Mouse (Mus musculus) CH12.LX (cell line): Measurements from ENCODE around the gene Grpel1. TPM values are rescaled to one million over a fixed set of nuclear protein-coding genes. Genes with fewer than 3 reads are reported as not detected.

Source experiments
- DNase-seq: peaks from one replicate; pipeline ENCODE4 v3.0.0-alpha.2; 2013; ENCODE audit errors: extremely low read depth
- H3K27ac ChIP-seq: 2 replicates; pipeline ENCODE4 v1.5.1; 2012; ENCODE audit warnings: low read depth, mild to moderate bottlenecking, control low read depth, moderate library complexity; ENCODE audit not compliant: insufficient read depth
- H3K27me3 ChIP-seq: replicated peaks from 2 replicates; pipeline ENCODE3; 2012; ENCODE audit warnings: inconsistent platforms
- H3K36me3 ChIP-seq, 2 experiments: replicated peaks in 1 of 2; 2 replicates each; pipeline versions ENCODE3 to v1.6.1; 2012; ENCODE audit warnings: inconsistent platforms in 1 of 2, low read length in 1 of 2, mild to moderate bottlenecking in 1 of 2, mixed read lengths in 1 of 2, moderate library complexity in 1 of 2; ENCODE audit not compliant: control insufficient read depth in 1 of 2, insufficient read depth in 1 of 2
- H3K4me1 ChIP-seq, 2 experiments: 2 replicates each; pipeline ENCODE4 v1.6.1; 2012; ENCODE audit warnings: inconsistent platforms in 1 of 2, moderate library complexity in 1 of 2; ENCODE audit not compliant: insufficient read depth in 2 of 2, control insufficient read depth in 1 of 2
- H3K4me2 ChIP-seq: 2 replicates; pipeline ENCODE4 v1.6.1; 2012; ENCODE audit warnings: low read depth, mild to moderate bottlenecking, control low read depth; ENCODE audit not compliant: poor library complexity, insufficient read depth, severe bottlenecking
- H3K4me3 ChIP-seq, 3 experiments: fragments of 150-350 bp in 1 of 3; sonication (generic) in 1 of 3; replicated peaks in 1 of 3; 2 replicates each; pipeline versions ENCODE3 to v1.5.1; 2011 to 2012; ENCODE audit warnings: low read depth in 2 of 3, low read length in 2 of 3, mild to moderate bottlenecking in 2 of 3, moderate library complexity in 2 of 3, control low read depth in 1 of 3, improper control_type of control experiment in 1 of 3, inconsistent platforms in 1 of 3, mixed read lengths in 1 of 3; ENCODE audit not compliant: poor library complexity in 1 of 3
- H3K79me2 ChIP-seq: replicated peaks from 2 replicates; pipeline ENCODE4 v1.6.1; 2012; ENCODE audit warnings: mild to moderate bottlenecking, moderate library complexity; ENCODE audit not compliant: control insufficient read depth, poor library complexity, insufficient read depth, severe bottlenecking; ENCODE audit errors: extremely low read depth
- H3K9ac ChIP-seq: 2 replicates; pipeline ENCODE4 v1.6.1; 2012; ENCODE audit warnings: low read depth, mild to moderate bottlenecking, control low read depth, moderate library complexity; ENCODE audit not compliant: insufficient read depth
- H3K9me3 ChIP-seq: replicated peaks from 2 replicates; pipeline ENCODE3; 2012; ENCODE audit warnings: low read length, inconsistent platforms, mixed read lengths
- BHLHE40 ChIP-seq: IDR thresholded peaks from 2 replicates; pipeline ENCODE4 v1.6.1; 2011; ENCODE audit warnings: mild to moderate bottlenecking, low read depth, low read length, improper control_type of control experiment
- CHD1 ChIP-seq: IDR thresholded peaks from 2 replicates; pipeline ENCODE4 v1.6.1; 2012; ENCODE audit warnings: low read depth, low read length, improper control_type of control experiment, inconsistent platforms
- CTCF ChIP-seq, 2 experiments: IDR thresholded peaks in 1 of 2; conservative IDR thresholded peaks in 1 of 2; 2 replicates each; pipeline ENCODE4 v1.5.1; 2011 to 2012; ENCODE audit warnings: low read depth in 2 of 2, low read length in 2 of 2, improper control_type of control experiment in 1 of 2, inconsistent platforms in 1 of 2, mild to moderate bottlenecking in 1 of 2, moderate library complexity in 1 of 2
- E2F4 ChIP-seq: IDR thresholded peaks from 2 replicates; pipeline ENCODE4 v1.6.1; 2011; ENCODE audit warnings: low read depth, low read length, improper control_type of control experiment; ENCODE audit not compliant: insufficient replicate concordance
- IRF4 ChIP-seq: IDR thresholded peaks from 2 replicates; pipeline ENCODE4 v1.6.1; 2014; ENCODE audit warnings: low read depth, mild to moderate bottlenecking, inconsistent platforms, low read length, improper control_type of control experiment
- JUN ChIP-seq: IDR thresholded peaks from 2 replicates; pipeline ENCODE4 v1.6.1; 2011; ENCODE audit warnings: low read depth, mild to moderate bottlenecking, low read length, improper control_type of control experiment, moderate library complexity; ENCODE audit not compliant: insufficient read depth
- JUND ChIP-seq: conservative IDR thresholded peaks from 2 replicates; pipeline ENCODE4 v1.6.1; 2011; ENCODE audit warnings: low read depth, low read length, improper control_type of control experiment
- MAX ChIP-seq: IDR thresholded peaks from 2 replicates; pipeline ENCODE4 v1.6.1; 2011; ENCODE audit warnings: low read length, improper control_type of control experiment
- POLR2AphosphoS2 ChIP-seq: IDR thresholded peaks from 2 replicates; pipeline ENCODE4 v1.6.1; 2011; ENCODE audit warnings: low read depth, low read length, improper control_type of control experiment
- RAD21 ChIP-seq: IDR thresholded peaks from 2 replicates; pipeline ENCODE4 v1.6.1; 2011; ENCODE audit warnings: low read depth, mild to moderate bottlenecking, low read length, improper control_type of control experiment, moderate library complexity
- RCOR1 ChIP-seq: conservative IDR thresholded peaks from 2 replicates; pipeline ENCODE4 v1.6.1; 2012; ENCODE audit warnings: low read depth, mild to moderate bottlenecking, inconsistent platforms, low read length, improper control_type of control experiment
- SMC3 ChIP-seq: IDR thresholded peaks from 2 replicates; pipeline ENCODE4 v1.6.1; 2011; ENCODE audit warnings: low read depth, low read length, improper control_type of control experiment
- TCF12 ChIP-seq: IDR thresholded peaks from 2 replicates; pipeline ENCODE4 v1.6.1; 2014; ENCODE audit warnings: low read depth, mild to moderate bottlenecking, inconsistent platforms, low read length, improper control_type of control experiment
- ZC3H11A ChIP-seq: IDR thresholded peaks from 2 replicates; pipeline ENCODE4 v1.6.1; 2012; ENCODE audit warnings: low read depth, mild to moderate bottlenecking, inconsistent platforms, low read length, improper control_type of control experiment
- ZNF384 ChIP-seq: IDR thresholded peaks from 2 replicates; pipeline ENCODE4 v1.6.1; 2012; ENCODE audit warnings: low read depth, low read length, improper control_type of control experiment, inconsistent platforms
- dilution Hi-C: fragments of 300-500 bp; cut with MboI; formaldehyde crosslinking; loops from 2 replicates; pipeline ENCODE4 v1.14.3; 2020; ENCODE audit warnings: low sequenced_read_pairs; ENCODE audit not compliant: extremely low pct_unique_long_range_greater_than_20kb, extremely low pct_ligation_motif_present
- in situ Hi-C: fragments of 300-500 bp; cut with MboI; formaldehyde crosslinking; loops from 3 replicates; pipeline ENCODE4 v1.14.3; 2019; ENCODE audit warnings: low sequenced_read_pairs, low pct_ligation_motif_present, low pct_unique_long_range_greater_than_20kb, mixed read lengths
- polyA plus RNA-seq: library from polyadenylated mRNA; unstranded; fragments of >175 nt; gene quantifications from 2 replicates; pipeline ENCODE4 v1.2.1, GENCODE M21; 2012; ENCODE audit warnings: low read depth; ENCODE audit not compliant: insufficient read length
- total RNA-seq, 2 experiments: library from RNA; depleted of rRNA; stranded (reverse); fragments of 300-350 nt in 1 of 2; fragments of >200 nt in 1 of 2; gene quantifications; 2 replicates each; pipeline ENCODE4 v1.2.3; 2012 to 2014

The Grpel1 gene
- total and polyA plus RNA-seq, 3 experiments, result 37.4 to 59.7 (median 41.2) TPM

- Histone ChIP-seq H3K27me3 (no peaks in the 10 kb centered on the region), H3K4me2 (peak overlapping the region; percentile 93; the same call in 1 of the 2 replicates), H3K9ac (no peak overlapping the region), H3K4me1 (peaks cover 18 to 48% of the 10 kb centered on the region in 2 experiments), H3K9me3 (no peaks in the 10 kb centered on the region), H3K79me2 (peaks cover 12% of the 10 kb centered on the region), H3K36me3 (peaks cover 0 to 26% of the 10 kb centered on the region in 2 experiments), H3K4me3 (no peak overlapping the region), H3K27ac (no peak overlapping the region)
- TF ChIP-seq TCF12 (no peak), RAD21 (no peak)
- no peak for DNase-seq
- in situ Hi-C loops, result no loop called here
- dilution Hi-C loops, result no loop called here
Measured at GRCm38 (mm10) chr5:36485306-36485705, 20.5 kb downstream of the Grpel1 start.

GRCm38 (mm10) chr5:36489225-36489624 is 24.4 kb downstream of the Grpel1 start:
- Histone ChIP-seq H3K4me2 (no peak overlapping the region), H3K79me2 (no peaks in the 10 kb centered on the region), H3K9ac (no peak overlapping the region), H3K4me3 (no peak overlapping the region), H3K27me3 (no peaks in the 10 kb centered on the region), H3K4me1 (peaks cover 7 to 23% of the 10 kb centered on the region in 2 experiments), H3K36me3 (peaks cover 28 to 42% of the 10 kb centered on the region in 2 experiments), H3K9me3 (no peaks in the 10 kb centered on the region), H3K27ac (no peak overlapping the region)
- DNase-seq, result no peak
- dilution Hi-C loops (no loop called here), in situ Hi-C loops (no loop called here)
- TF ChIP-seq ZC3H11A (no peak), CTCF (conservative IDR thresholded peaks at IDR 0.05 in 1 of 2, IDR thresholded peaks at IDR 0.05 in 1 of 2; ENCODE audit: low read depth in 2 of 2, low read length in 2 of 2) (peak in 1 of 2 experiments; percentile 63; a peak in 2 of 4 replicates), POLR2AphosphoS2 (no peak), JUND (no peak), SMC3 (peak; percentile 45), JUN (no peak), RAD21 (peak; percentile 28), RCOR1 (no peak), MAX (no peak), IRF4 (no peak), CHD1 (no peak), BHLHE40 (no peak), E2F4 (no peak), ZNF384 (no peak)
